Mouse (Mus musculus): Measurements from ENCODE around the gene Dnah2.

DNA sequence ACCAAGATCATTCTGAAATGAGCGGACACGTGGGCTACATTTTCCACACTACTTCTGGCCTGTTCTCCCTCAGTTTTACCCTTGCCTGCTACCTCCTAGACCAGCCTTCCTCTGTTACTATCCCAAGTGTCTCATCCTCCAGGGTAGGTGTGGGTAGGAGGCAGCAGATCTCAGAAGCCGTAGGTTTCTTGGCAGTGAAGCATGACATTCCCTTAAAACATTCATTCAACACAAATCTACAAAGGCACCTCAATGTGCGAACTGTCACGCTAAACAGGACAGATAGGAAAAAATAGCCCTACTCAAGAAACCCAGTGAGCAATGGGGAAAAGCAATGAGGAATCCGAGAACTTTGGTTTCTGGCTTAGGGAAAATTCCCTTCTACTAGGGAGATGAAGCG lies 136.4 kb downstream of the Dnah2 start:
- no peak for TF ChIP-seq EP300 (IDR thresholded peaks at IDR 0.05)
- TF ChIP-seq CTCF (IDR thresholded peaks at IDR 0.05): no peak

Measured in lung, postnatal 0 days (tissue).